In genomic region chr16:70103791-70104378, GRCm38 (mm10) we compare ENCODE assay signal across 12 mouse cellular contexts.
A peak's percentile ranks its signal among the peaks of the same experiment; 100 is the strongest.
DNase-seq lines count a peak whose midpoint lies in the region; ATAC-seq and TF ChIP-seq lines count a peak whose summit lies in the region.
"Had no signal": no experiment of that assay in that cellular context is flagged by ENCODE, and none has a peak within 500 bp of the region (broad histone marks: within the 10 kb centered on the region; RNA-seq: fewer than 3 reads in every experiment).

No protein-coding gene starts in this region.

- TF ChIP-seq CTCF in brain, embryonic 14.5 days (IDR thresholded peaks at IDR 0.05; ENCODE audit: borderline replicate concordance, extremely low read depth, insufficient read depth, insufficient read length) = no peak

- no peaks in the 10 kb centered on the region for H3K9me3 ChIP-seq in lung, embryonic 15.5 days
- H3K9me3 ChIP-seq in embryonic facial prominence, embryonic 14.5 days (ENCODE audit: control insufficient read depth, low read length) = 0 out of 2 replicates have a peak, but pooled peaks cover 6% of the 10 kb centered on the region
- H3K9me3 ChIP-seq: neural tube, embryonic 12.5 days had no signal

- no peaks in the 10 kb centered on the region for H3K27me3 ChIP-seq in lung, embryonic 15.5 days
- no peaks in the 10 kb centered on the region for H3K27me3 ChIP-seq in embryonic facial prominence, embryonic 14.5 days (replicated peaks; ENCODE audit: control insufficient read depth, insufficient read depth, low read length)
- H3K27me3 ChIP-seq: neural tube, embryonic 12.5 days had no signal

- TF ChIP-seq POLR2A in brain, embryonic 14.5 days (IDR thresholded peaks at IDR 0.05; ENCODE audit: borderline replicate concordance, extremely low read depth, insufficient read depth, insufficient read length, poor library complexity, severe bottlenecking) = no peak

- peak; percentile 17 to 23 for DNase-seq in heart, postnatal 10 days
- no peak for DNase-seq in heart, adult 11 months
- DNase-seq in lung, adult 18-20 months = no peak
- DNase-seq in brain, embryonic 14.5 days (ENCODE audit: low read depth) = peak; percentile 62
- peak; percentile 81 for DNase-seq in embryonic facial prominence, embryonic 14.5 days (ENCODE audit: low spot score)
- DNase-seq in c-Kit-positive CD71-positive TER-119-positive erythroid progenitor cells, embryonic 14.5 days (ENCODE audit: low spot score) = no peak
- DNase-seq: cerebellum, adult 11-12 months; thymus, adult 2 months had no signal

- peak; percentile 35; the same call in 1 of the 2 replicates for ATAC-seq in lung, embryonic 15.5 days (ENCODE audit: borderline replicate concordance, extremely low read depth, low FRiP score, low TSS enrichment)
- no peak for ATAC-seq in embryonic facial prominence, embryonic 14.5 days (ENCODE audit: low read depth)
- ATAC-seq: hindbrain, embryonic 16.5 days had no signal

- no peak overlapping the region for H3K4me3 ChIP-seq in lung, embryonic 15.5 days
- H3K4me3 ChIP-seq in embryonic facial prominence, embryonic 14.5 days (ENCODE audit: low read depth, low read length) = no peak overlapping the region
- H3K4me3 ChIP-seq: neural tube, embryonic 12.5 days had no signal

- H3K4me1 ChIP-seq in lung, embryonic 15.5 days = no peaks in the 10 kb centered on the region
- peaks cover 5% of the 10 kb centered on the region; the same call in 1 of the 2 replicates for H3K4me1 ChIP-seq in embryonic facial prominence, embryonic 14.5 days (ENCODE audit: control insufficient read depth, insufficient read depth, low read length)
- H3K4me1 ChIP-seq: neural tube, embryonic 12.5 days had no signal

- intact Hi-C loops in heart, postnatal 10 days (cut with DNase I) = no loop called here

- 29% methylated on average over 6 of the region's 6 CpGs for WGBS in lung, embryonic 15.5 days
- 35% methylated on average over 6 of the region's 6 CpGs for WGBS in embryonic facial prominence, embryonic 14.5 days

- H3K4me2 ChIP-seq in lung, embryonic 15.5 days = no peak overlapping the region
- H3K4me2 ChIP-seq in embryonic facial prominence, embryonic 14.5 days (ENCODE audit: low read depth, low read length) = peak overlapping the region; percentile 9; the same call in 1 of the 2 replicates
- H3K4me2 ChIP-seq: neural tube, embryonic 12.5 days had no signal

- H3K9ac ChIP-seq in lung, embryonic 15.5 days = no peak overlapping the region
- H3K9ac ChIP-seq in embryonic facial prominence, embryonic 14.5 days (ENCODE audit: low read depth, low read length) = no peak overlapping the region
- H3K9ac ChIP-seq: neural tube, embryonic 12.5 days had no signal

- H3K27ac ChIP-seq in lung, embryonic 15.5 days = no peak overlapping the region
- H3K27ac ChIP-seq in embryonic facial prominence, embryonic 14.5 days (replicated peaks; ENCODE audit: low read depth, low read length) = no peak overlapping the region
- H3K27ac ChIP-seq: macrophage; neural tube, embryonic 12.5 days had no signal

- H3K36me3 ChIP-seq in lung, embryonic 15.5 days = no peaks in the 10 kb centered on the region
- no peaks in the 10 kb centered on the region for H3K36me3 ChIP-seq in embryonic facial prominence, embryonic 14.5 days (ENCODE audit: control insufficient read depth, insufficient read depth, low read length)
- H3K36me3 ChIP-seq: neural tube, embryonic 12.5 days had no signal

Comparison
In these comparisons a context has a peak if more than half of its experiments do, and no peak if none do; other contexts are left out.
1. DNase-seq: peak in heart, postnatal 10 days (2 of 2), brain, embryonic 14.5 days (single experiment) and embryonic facial prominence, embryonic 14.5 days (single experiment); none in heart, adult 11 months (single experiment), lung, adult 18-20 months (0 of 2) and c-Kit-positive CD71-positive TER-119-positive erythroid progenitor cells, embryonic 14.5 days (single experiment).